Mouse (Mus musculus) cerebellum, adult 9-10 months (tissue): ENCODE measurements around the gene Trp53tg5.

Source experiments
- DNase-seq: peaks from one replicate; pipeline ENCODE4 v3.0.0; 2022

The Trp53tg5 gene

GRCm38 (mm10) chr2:164448140-164448539, 25.4 kb downstream of the Trp53tg5 start:
- DNase-seq = no peak

GRCm38 (mm10) chr2:164446086-164446469, 27.4 kb downstream of the Trp53tg5 start:
- DNase-seq = no peak

- DNase-seq = no peak
Measured at GRCm38 (mm10) chr2:164445399-164446085, 28.0 kb downstream of the Trp53tg5 start.

GRCm38 (mm10) chr2:164444701-164445100, 28.8 kb downstream of the Trp53tg5 start:
- no peak for DNase-seq

GRCm38 (mm10) chr2:164443460-164444000, 30.0 kb downstream of the Trp53tg5 start, which contains the start of gene Sdc4:
Gene Sdc4 (minus strand): TSS chr2:164443887.
- DNase-seq = no peak

GRCm38 (mm10) chr2:164443051-164443437, 30.5 kb downstream of the Trp53tg5 start:
- no peak for DNase-seq

- DNase-seq = no peak
Measured at GRCm38 (mm10) chr2:164442315-164443050, 31.0 kb downstream of the Trp53tg5 start.

GRCm38 (mm10) chr2:164441731-164442130, 31.8 kb downstream of the Trp53tg5 start:
- no peak for DNase-seq

GRCm38 (mm10) chr2:164441155-164441554, 32.4 kb downstream of the Trp53tg5 start:
- DNase-seq = no peak

GRCm38 (mm10) chr2:164440314-164440713, 33.2 kb downstream of the Trp53tg5 start:
- DNase-seq = no peak

GRCm38 (mm10) chr2:164439001-164439421, 34.5 kb downstream of the Trp53tg5 start:
- DNase-seq = no peak

GRCm38 (mm10) chr2:164438257-164438656, 35.3 kb downstream of the Trp53tg5 start:
- no peak for DNase-seq

GRCm38 (mm10) chr2:164437710-164438109, 35.8 kb downstream of the Trp53tg5 start:
- DNase-seq = no peak

GRCm38 (mm10) chr2:164436961-164437360, 36.6 kb downstream of the Trp53tg5 start:
- no peak for DNase-seq

GRCm38 (mm10) chr2:164436215-164436913, 37.2 kb downstream of the Trp53tg5 start:
- no peak for DNase-seq

GRCm38 (mm10) chr2:164435216-164436090, 38.1 kb downstream of the Trp53tg5 start:
- DNase-seq = no peak

- no peak for DNase-seq
Measured at GRCm38 (mm10) chr2:164434681-164435080, 38.8 kb downstream of the Trp53tg5 start.

- DNase-seq = no peak
Measured at GRCm38 (mm10) chr2:164433278-164433895, 40.1 kb downstream of the Trp53tg5 start.

- no peak for DNase-seq
Measured at GRCm38 (mm10) chr2:164432541-164433191, 40.9 kb downstream of the Trp53tg5 start.

- DNase-seq = no peak
Measured at GRCm38 (mm10) chr2:164431676-164432465, 41.7 kb downstream of the Trp53tg5 start.
